Mouse (Mus musculus) testis, adult 2 months (tissue): ENCODE results near the gene Srp9.

Experiments
- CTCF ChIP-seq: fragments of 200-500 bp; IDR thresholded peaks from 2 replicates; pipeline ENCODE4 v1.5.1; 2012; ENCODE audit warnings: low read depth, mild to moderate bottlenecking, inconsistent platforms, low read length, moderate library complexity; ENCODE audit not compliant: control insufficient read depth, insufficient read depth, insufficient replicate concordance
- POLR2A ChIP-seq: fragments of 200-500 bp; IDR thresholded peaks from 2 replicates; pipeline ENCODE4 v1.6.1; 2012; ENCODE audit warnings: low read depth, mild to moderate bottlenecking, inconsistent platforms, low read length, moderate library complexity; ENCODE audit not compliant: control insufficient read depth

GRCm38 (mm10) chr1:182157734-182158133 lies 33.2 kb downstream of the Srp9 start:
- TF ChIP-seq CTCF (no peak), POLR2A (no peak)
